Mouse (Mus musculus) urinary bladder, postnatal 10 days (tissue): ENCODE results near the gene Dab2.
A peak's percentile ranks its signal among the peaks of the same experiment; 100 is the strongest.

Experiments used
- DNase-seq: peaks from one replicate; pipeline ENCODE4 v3.0.0; 2022; ENCODE audit warnings: low spot score

The Dab2 gene

GRCm38 (mm10) chr15:6325443-6325842 lies 25.9 kb downstream of the Dab2 start:
- no peak for DNase-seq

- no peak for DNase-seq
Measured at GRCm38 (mm10) chr15:6326011-6326410, 26.4 kb downstream of the Dab2 start.

- no peak for DNase-seq
Measured at GRCm38 (mm10) chr15:6331380-6331779, 31.8 kb downstream of the Dab2 start.

- no peak for DNase-seq
Measured at GRCm38 (mm10) chr15:6334664-6335206, 35.1 kb downstream of the Dab2 start.

GRCm38 (mm10) chr15:6339767-6340166 lies 40.2 kb downstream of the Dab2 start:
- no peak for DNase-seq

- DNase-seq: no peak
Measured at GRCm38 (mm10) chr15:6340347-6340746, 40.8 kb downstream of the Dab2 start.

- DNase-seq: no peak
Measured at GRCm38 (mm10) chr15:6341427-6341826, 41.8 kb downstream of the Dab2 start.

- no peak for DNase-seq
Measured at GRCm38 (mm10) chr15:6353901-6354300, 54.3 kb downstream of the Dab2 start.

- DNase-seq: no peak
Measured at GRCm38 (mm10) chr15:6359859-6360258, 60.3 kb downstream of the Dab2 start.

- no peak for DNase-seq
Measured at GRCm38 (mm10) chr15:6369974-6370373, 70.4 kb downstream of the Dab2 start.

GRCm38 (mm10) chr15:6371486-6371885 lies 71.9 kb downstream of the Dab2 start:
- no peak for DNase-seq

- DNase-seq: no peak
Measured at GRCm38 (mm10) chr15:6375016-6375415, 75.4 kb downstream of the Dab2 start.

- DNase-seq: no peak
Measured at GRCm38 (mm10) chr15:6376001-6376400, 76.4 kb downstream of the Dab2 start.

- no peak for DNase-seq
Measured at GRCm38 (mm10) chr15:6376785-6377184, 77.2 kb downstream of the Dab2 start.

- no peak for DNase-seq
Measured at GRCm38 (mm10) chr15:6384027-6384426, 84.4 kb downstream of the Dab2 start.

- DNase-seq: no peak
Measured at GRCm38 (mm10) chr15:6385241-6385640, 85.7 kb downstream of the Dab2 start.

- DNase-seq: peak; percentile 54
Measured at GRCm38 (mm10) chr15:6386159-6386951, 86.8 kb downstream of the Dab2 start.

GRCm38 (mm10) chr15:6386961-6387728 lies 87.6 kb downstream of the Dab2 start:
- no peak for DNase-seq

- no peak for DNase-seq
Measured at GRCm38 (mm10) chr15:6387729-6388070, 88.1 kb downstream of the Dab2 start.

GRCm38 (mm10) chr15:6388146-6388545 lies 88.6 kb downstream of the Dab2 start:
- DNase-seq: no peak

- DNase-seq: no peak
Measured at GRCm38 (mm10) chr15:6388631-6389030, 89.0 kb downstream of the Dab2 start.

- no peak for DNase-seq
Measured at GRCm38 (mm10) chr15:6390106-6390505, 90.5 kb downstream of the Dab2 start.

GRCm38 (mm10) chr15:6390657-6391056 lies 91.1 kb downstream of the Dab2 start:
- no peak for DNase-seq
